Mouse (Mus musculus): Measurements from ENCODE around the gene Pp2d1. TPM values are rescaled to one million over a fixed set of nuclear protein-coding genes. Genes with fewer than 3 reads are reported as not detected.

The Pp2d1 gene
- polyA plus RNA-seq, 1 experiment = not detected

GRCm38 (mm10) chr17:53478858-53479603, 60.2 kb downstream of the Pp2d1 start, which contains the start of gene Rab5a:
TSS of gene Rab5a (plus strand) at chr17:53479234.
- peak; percentile 80 for DNase-seq (ENCODE audit: low read depth)

- DNase-seq (ENCODE audit: low read depth) = no peak
These were observed 61.0 kb downstream of the Pp2d1 start for GRCm38 (mm10) chr17:53478066-53478857.

GRCm38 (mm10) chr17:53468697-53469096, 70.6 kb downstream of the Pp2d1 start:
- DNase-seq (ENCODE audit: low read depth) = no peak

- no peak for DNase-seq (ENCODE audit: low read depth)
These were observed 73.7 kb downstream of the Pp2d1 start for GRCm38 (mm10) chr17:53465569-53465968.

GRCm38 (mm10) chr17:53463496-53463840, 75.8 kb downstream of the Pp2d1 start:
- DNase-seq (ENCODE audit: low read depth) = no peak

GRCm38 (mm10) chr17:53462603-53463495, 76.4 kb downstream of the Pp2d1 start, which contains the start of gene Efhb:
TSS of gene Efhb (minus strand) at chr17:53463321.
- no peak for DNase-seq (ENCODE audit: low read depth)

Other genes with a start within 250 kb of the Pp2d1 start
- 0.23 and 0.49 TPM in 2 replicates for gene Efhb, start 76.1 kb downstream of the Pp2d1 start, polyA plus RNA-seq (2012; rRNA removed)
- 15.5 and 17.6 TPM in 2 replicates for gene Rab5a, start 60.2 kb downstream of the Pp2d1 start, polyA plus RNA-seq (2012; rRNA removed)
- gene Kat2b, start 27.4 kb upstream of the Pp2d1 start, polyA plus RNA-seq (2012; rRNA removed) = 13.1 and 14.7 TPM in 2 replicates
- 0.16 and 0.19 TPM in 2 replicates for gene Sgo1, start 149.9 kb upstream of the Pp2d1 start, polyA plus RNA-seq (2012; rRNA removed)